Mouse (Mus musculus) erythroblast, adult 5-6 weeks (primary cell): ENCODE results near the gene Slc3a2. TPM values are rescaled to one million over a fixed set of nuclear protein-coding genes. Genes with fewer than 3 reads are reported as not detected.
"Not testable (repeated sequence)": the region's sequence is repeated elsewhere in the genome, so short reads cannot be mapped to it uniquely, and the experiment has no call there.

Experiments
- ATAC-seq: replicated peaks from 2 replicates; pipeline ENCODE4 v1.8.0; 2016; ENCODE audit warnings: moderate number of reproducible peaks, mild to moderate bottlenecking, moderate TSS enrichment, inconsistent platforms; ENCODE audit not compliant: poor library complexity, low FRiP score, severe bottlenecking
- total RNA-seq, 2 experiments: library from RNA; stranded (forward) in 1 of 2; stranded (reverse) in 1 of 2; fragments of 150-400 nt in 1 of 2; fragments of 200-764, 138-1000 nt in 1 of 2; gene quantifications; 2 replicates each; pipeline versions ENCODE4 v1.2.3 to v1.2.4; 2015 to 2017; ENCODE audit warnings: low replicate concordance in 2 of 2

Slc3a2 gene
- total RNA-seq, 2 experiments from 2014 or later: 150 to 337 TPM

DNA sequence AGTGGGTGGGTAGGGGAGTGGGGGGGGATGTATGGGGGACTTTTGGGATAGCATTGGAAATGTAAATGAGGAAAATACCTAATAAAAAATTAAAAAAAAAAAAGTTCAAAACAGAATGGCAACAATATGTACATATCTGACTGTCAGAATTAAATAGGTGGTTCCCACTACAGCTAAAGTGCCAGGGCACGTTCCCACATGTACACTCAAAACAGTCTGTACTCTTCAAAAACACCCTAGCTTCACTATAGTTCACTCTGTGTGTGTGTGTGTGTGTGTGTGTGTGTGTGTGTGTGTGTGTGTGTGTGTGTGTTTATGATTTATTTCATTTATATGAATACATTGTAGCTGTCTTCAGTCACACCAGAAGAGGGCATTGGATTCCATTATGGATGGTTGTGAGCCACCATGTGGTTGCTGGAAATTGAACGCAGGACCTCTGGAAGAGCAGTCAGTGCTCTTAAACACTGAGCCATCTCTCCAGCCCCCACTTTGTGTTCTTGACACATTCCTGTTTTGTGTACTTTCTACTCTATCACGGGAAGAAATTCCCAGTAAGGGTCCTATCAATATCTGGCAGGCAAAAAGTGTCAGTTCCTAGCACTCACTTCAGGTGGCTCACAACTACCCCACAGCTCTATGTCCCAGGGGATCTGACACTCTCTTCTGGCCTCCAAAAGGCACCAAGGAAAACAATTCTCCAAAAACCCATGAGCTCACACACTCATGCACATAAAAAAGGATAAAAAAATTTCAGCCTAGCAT, 5.3 kb upstream of the Slc3a2 start:
- not testable (repeated sequence) for ATAC-seq

DNA sequence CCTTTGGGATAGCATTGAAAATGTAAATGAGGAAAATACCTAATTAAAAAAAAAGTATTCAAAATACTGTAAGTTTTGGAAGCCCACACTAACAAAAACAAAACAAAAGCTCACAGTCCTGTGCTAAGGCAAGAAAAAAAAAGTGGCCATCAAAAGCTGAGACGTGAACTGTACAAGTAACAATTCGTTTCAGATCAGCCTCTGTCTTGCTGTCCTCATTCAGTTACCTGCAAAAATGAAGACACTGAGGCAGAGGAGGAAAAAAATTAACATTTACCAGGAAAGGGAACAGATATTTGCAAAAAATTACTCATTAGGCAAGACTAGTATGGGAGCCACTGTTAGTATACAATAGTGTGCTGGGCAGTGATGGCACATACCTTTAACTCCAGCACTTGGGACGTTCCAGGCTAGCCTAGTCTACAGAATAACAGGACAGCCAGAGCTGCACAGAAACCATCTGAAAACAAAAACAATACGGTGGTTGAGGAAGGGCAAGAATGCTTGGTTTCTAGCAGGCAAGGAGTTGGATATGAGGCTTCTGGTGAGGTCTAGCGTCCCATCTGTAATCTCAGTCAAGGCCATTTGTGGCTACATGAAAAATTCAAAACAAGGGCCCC, 4.4 kb upstream of the Slc3a2 start:
- ATAC-seq: no peak

DNA sequence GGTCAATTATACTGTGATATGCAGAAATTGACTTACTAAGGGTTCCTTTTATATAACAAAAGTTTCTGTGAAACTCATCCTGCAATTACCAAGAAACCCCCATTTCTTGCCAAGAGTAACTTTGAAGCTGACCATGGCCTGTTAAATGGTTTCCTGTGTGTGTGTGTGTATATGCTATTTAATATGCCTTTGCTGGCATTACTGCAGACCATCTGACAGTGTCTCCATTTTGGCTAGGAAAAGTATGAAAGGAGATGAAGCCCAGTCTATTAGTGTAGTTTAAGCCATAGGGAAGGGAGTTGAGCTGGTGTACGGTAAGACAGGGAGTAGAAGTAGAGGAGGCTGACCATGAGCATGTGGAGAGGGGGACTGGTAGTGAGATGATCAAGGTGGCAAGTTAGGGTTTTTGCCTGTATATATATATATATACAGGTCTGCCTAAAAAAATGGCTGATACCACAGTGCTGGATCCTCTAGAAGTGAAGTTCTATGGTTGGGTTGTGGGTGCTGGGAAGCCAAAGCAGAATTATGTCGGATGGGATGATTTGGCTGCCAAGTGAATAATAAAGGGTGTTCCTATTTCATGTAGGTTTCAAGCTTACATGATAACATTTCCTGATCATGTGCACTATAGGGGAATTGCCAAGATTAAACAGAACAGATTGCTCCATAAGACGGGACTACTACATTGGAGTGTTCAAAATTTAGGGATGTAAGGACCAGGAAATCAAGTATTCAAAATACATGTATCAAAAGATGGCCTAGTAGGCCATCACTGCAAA, 3.6 kb upstream of the Slc3a2 start:
- ATAC-seq: no peak

DNA sequence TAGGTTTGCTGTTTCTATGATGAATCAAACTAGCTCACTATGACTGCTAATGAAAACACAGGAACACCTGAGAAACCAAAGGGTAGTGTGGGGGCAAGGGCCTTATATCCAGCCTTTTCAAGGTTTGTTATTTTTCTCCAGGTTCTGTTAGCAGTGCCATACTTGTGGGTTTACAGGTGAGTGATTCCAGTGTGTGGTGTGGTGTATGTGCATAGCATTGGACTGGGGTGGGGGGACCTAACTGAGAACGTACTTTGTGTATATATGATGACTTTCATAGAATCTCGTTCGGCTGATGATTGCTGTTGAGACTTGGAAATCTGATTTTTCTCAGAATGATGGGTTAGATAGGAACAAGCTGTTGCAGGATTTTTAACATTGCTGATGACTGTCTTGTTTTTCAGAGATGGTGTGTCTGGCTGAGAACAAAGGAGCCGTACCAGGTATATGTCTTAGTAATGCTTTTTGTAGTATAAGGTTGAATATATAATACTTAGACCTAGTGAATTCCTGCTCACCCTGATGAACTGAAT, 2.0 kb upstream of the Slc3a2 start:
- no peak for ATAC-seq

DNA sequence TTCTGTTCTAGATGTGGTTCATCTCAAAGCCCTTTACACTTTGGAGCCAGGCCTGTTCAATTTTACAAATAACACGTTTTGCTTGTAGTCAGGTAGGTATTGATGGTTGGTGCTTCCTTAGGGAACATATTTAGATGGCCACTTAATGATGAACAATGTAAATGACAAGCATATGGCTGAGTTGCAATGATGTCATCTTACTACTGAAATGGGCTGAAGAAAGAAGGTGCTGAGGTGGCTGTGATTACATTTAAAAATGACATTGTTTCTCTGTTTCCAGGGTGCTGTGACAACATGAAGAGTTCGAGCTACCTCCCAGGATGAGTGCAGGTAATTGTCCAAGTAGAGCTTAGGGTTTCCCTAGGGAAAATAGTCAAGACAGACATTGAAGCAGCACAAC, 1.2 kb upstream of the Slc3a2 start:
- ATAC-seq: no peak

DNA sequence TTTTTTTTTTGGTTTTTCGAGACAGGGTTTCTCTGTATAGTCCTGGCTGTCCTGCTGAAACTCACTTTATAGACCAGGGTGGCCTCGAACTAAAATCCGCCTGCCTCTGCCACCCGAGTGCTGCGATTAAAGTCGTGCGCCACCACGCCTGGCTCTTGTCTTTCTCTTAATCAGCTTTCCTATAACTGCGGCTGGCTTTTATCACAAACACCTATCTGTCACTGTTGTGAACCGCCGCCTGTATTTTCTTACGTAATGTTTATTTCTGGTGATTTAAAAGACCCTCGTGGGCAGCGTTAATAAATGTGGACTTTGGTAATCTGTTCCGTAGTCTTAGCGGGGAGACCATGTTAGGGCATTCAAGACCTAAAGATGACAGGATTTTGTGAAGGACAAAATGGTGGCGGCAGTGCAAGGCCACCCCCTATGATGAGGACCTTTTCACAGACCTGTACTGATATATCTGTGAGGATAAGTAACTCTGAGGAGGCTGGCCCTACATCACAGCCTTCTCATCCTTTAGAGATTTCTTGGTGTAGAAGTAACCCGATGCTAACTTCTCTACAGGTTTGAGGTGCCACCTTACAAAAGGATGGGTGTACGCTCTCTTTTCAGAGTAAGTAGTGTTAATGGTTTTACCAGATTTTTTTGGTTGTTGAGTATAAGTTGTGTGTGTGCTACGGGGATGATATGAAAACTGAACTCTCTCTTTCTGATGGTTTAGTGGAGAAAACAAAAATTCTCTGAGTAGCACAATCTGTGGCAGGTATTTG, 591 bp upstream of the Slc3a2 start:
- 0 out of 2 replicates have a peak, but pooled peaks have one; percentile 30 for ATAC-seq

DNA sequence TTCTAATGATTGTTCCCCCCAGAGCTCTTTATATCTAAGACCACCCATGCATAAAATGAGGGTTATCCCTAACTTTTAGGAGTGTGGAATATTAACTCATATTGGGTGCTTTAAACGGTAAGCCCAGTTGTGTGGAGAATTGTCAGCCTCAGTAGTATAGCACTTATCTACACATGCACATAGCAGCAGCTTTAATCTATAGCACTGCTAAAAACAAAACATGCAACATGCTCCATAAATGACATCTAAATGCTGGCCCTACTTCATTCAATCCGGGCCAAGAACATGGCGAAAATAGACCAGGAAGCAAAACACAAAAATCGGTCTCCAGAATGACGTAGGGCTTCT, 636 bp downstream of the Slc3a2 start:
- ATAC-seq: peak; percentile 29

DNA sequence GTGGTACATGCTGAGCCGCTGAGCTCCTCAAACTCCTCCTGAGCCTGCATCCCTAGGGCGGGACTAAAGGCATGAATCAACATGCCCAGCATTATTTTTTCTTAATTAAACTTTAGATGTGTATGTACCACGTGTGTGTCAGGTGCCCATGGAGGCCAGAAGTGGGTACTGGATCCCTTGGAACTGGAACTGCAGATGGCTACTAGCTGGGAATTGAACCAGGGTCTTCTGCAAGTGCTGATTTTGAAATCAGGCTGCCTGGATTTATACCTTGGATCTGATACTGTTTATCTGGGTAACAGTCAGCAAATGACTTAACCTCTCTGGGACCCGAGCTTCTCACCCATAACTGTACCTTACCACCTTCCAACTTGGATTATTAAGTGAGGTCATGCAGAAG, 1.1 kb downstream of the Slc3a2 start:
- no peak for ATAC-seq

DNA sequence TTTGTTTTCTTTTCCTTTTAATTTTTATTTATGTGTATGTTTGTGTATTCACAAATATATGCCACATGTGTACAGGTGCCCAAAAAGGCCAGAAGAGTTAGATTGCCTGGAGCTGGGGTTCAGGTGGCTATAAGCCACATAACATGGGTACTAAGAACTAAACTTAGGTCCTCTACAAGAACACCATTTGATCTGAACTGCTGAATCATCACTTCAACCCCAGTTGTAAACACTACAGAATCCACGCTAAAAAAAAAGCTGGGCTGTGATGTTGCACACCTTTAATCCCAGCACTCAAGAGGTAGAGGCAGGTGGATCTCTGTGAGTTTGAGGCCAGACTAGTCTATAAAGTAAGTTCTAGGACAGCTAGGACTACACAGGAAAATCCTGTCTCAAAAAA, 1.8 kb downstream of the Slc3a2 start:
- ATAC-seq: no peak

DNA sequence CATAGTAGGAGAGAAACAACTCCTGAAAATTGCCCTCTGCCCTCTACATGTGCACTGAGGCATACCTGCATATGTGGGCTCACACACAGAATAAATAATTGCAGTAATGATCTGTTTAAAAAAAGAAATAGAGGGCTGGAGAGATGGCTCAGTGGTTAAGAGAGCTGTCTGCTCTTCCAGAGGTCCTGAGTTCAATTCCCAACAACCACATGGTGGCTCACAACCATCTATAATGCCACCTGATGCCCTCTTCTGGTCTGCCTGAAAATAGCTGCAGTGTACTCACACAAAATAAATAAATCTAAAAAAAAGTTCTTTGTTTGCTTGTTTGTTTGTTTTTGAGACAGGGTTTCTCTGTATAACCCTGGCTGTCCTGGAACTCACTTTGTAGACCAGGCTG, 4.1 kb downstream of the Slc3a2 start:
- not testable (repeated sequence) for ATAC-seq

DNA sequence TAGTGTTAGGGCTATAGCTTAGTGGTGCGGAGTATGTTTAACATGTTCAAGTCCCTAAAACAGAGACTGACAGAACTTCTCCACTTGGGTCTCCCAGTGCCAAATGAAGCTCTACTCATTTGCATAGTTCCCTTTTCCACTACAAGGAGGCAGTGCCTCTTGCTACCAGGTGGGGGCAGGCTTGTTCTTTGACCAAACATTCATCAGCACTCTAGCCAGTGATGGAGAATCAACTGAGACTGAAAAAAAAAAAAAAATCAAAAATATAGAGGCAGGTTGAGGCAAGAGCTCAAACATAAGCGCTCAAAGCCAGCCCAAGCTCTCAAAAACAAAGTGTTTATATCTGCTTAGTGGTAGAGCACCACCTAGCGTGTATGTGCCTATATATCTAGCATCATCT, 4.8 kb downstream of the Slc3a2 start:
- ATAC-seq: peak; percentile 39

DNA sequence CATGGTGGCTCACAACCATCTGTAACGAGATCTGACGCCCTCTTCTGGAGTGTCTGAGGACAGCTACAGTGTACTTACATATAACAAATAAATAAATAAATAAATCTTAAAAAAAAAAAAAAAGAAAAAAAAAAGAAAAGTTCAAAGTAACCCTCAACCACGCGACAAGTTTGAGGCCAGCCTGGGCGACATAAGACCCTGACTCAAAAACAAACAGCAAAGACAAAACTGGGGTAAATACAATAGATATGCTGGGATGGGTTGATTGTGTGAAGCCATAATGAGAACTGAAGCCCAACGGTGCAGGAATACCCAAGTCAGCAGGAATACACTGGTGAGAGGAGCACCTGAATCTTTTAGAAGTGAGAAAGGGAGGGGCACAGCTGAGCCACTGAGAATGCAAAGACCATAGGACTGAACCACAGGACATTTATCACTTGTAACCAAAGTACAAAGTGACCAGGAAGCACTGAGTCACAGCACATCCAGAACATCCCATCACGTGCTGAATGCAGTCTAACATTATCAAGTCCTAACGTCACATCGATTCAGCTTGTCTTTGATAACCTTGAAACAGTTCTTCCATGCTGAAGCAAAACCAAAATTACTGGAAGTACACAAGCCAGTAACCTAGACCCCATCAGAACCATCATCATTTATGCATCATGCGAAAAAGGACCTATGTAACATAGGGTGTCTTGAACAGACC, 6.2 kb downstream of the Slc3a2 start:
- ATAC-seq: no peak

DNA sequence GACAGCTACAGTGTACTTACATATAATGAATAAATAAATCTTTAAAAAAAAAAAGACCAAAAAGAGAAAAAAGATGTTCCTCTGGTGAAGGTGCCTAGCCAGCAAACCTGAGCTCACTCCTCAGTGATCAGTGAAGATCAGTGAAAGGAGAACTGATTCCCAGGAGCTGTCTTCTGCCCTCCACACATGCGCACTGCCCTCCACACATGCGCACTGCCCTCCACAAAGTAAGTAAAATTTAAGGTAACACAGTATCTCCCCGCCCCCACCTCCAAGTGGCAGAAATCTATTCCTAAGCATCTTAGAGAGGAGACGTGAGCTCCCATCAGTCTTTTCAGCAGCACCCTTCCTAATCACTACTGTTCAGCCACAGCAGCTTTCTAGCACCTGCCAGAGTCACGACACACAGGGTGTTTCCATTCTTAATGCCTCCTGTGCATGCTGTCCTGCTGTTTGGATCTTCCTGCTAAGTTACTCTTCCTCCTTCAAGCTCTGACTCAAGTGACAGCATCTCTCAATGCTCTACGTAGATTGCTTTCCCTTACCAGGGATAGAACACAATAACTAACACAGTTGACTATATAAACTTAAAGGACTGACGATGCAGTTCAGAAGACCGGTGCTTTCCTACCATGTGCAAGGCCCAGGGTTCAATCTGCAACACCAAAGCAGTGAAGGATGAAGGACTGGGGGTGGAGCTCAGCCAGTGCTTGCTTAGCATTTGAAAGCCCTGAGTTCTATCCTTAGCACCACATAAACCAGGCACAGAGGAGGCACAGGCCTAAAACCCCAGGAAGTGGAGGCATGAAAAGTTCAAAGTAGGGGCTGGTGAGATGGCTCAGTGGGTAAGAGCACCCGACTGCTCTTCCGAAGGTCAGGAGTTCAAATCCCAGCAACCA, 7.1 kb downstream of the Slc3a2 start:
- ATAC-seq: peak; percentile 32

DNA sequence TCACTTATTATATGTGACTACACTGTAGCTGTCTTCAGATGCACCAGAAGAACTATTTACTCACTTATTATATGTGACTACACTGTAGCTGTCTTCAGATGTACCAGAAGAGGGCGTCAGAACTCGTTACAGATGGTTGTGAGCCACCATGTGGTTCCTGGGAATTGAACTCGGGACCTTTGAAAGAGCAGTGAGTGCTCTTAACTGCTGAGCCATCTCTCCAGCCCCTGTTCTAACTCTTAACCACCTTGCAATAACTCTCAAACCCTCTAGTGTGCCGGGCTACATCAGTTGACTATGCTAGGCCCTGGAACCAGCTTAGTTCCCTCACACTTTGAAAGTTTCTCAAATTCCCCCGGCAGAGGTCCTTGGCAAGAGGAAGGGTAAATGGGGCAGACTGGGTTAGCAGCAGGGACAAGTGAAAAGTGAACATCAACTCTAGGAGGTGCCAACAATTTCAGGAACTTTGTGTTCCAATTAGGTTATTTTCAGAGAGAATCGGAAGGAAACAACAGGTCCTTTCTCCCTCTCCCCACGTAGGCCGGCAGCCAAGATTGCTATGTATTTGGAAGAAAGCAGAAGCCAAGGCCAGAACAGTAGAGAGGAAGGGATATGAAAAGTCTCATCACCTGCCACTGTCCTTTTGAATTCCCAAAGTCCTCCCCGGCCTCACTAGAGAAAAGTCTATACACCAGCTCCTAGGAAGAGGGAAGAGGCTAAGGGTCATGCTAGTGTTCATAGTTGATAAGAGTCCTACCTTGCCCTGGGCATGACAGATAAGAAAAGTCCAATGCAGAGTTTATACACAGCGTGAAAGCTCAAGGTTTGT, 8.3 kb downstream of the Slc3a2 start:
- ATAC-seq: peak; percentile 64

DNA sequence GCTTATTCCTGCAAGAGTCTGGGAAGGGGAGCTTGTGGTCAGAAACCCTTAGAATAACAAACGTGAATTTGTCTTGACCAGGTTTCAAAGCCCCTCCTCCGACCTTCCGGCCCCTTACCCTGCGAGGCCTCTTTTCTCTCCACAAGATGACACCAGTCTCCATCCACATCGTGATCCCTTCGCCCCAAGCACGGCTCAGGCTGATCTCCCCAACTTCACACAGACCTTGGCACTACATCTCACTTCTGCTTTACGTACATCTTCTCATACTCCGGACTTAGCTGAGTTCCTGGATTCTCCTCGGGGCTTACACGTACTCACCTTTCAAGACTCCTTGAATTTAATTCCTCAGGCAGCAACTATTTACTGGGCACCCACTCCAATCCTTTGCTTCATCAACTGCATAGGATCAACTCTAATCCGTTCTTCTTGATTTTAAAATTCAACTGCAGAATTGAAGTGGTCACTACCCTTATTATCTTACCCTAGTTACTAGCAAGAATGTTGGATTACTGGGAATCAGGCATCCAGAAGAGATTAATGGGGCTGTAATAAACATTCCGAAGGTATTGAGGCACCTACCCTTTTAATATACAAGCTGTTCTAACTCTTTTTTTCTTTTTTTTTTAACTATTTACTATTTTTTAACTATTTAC, 9.0 kb downstream of the Slc3a2 start:
- ATAC-seq: peak; percentile 16

DNA sequence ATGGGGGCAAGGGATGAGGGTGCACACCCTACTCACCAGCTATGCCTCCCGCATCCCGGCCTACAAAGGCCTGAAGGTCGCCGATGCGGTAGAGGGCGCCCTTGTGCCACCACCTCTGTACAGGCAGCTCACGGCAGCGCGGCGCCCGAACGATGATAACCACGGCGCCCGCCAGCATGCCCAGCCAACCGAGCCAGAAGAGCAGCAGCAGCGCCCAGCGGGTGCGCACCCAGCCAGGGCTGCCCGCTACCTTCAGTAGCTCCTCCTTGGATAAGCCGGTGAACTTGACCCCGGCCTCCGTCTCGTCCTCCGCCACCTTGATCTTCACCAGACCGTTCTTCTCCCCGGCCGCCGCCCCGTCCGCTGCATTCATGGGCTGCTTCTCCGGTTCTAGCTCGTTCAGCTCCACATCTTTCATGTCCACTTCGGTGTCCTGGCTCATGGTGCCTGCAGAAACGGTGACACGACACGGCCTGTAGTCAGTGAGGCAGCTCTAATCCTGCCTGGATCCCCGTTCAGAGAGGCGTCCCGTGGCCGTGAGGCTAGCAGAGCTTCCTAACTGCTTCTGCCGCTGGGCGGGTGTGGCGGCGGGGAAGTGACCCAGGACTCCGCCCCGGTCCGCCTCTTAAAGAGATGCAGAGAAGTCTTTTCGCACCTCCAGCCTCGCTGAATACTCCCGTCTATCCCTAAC, 9.7 kb downstream of the Slc3a2 start:
- ATAC-seq: peak; percentile 74
